In the genomic region with DNA sequence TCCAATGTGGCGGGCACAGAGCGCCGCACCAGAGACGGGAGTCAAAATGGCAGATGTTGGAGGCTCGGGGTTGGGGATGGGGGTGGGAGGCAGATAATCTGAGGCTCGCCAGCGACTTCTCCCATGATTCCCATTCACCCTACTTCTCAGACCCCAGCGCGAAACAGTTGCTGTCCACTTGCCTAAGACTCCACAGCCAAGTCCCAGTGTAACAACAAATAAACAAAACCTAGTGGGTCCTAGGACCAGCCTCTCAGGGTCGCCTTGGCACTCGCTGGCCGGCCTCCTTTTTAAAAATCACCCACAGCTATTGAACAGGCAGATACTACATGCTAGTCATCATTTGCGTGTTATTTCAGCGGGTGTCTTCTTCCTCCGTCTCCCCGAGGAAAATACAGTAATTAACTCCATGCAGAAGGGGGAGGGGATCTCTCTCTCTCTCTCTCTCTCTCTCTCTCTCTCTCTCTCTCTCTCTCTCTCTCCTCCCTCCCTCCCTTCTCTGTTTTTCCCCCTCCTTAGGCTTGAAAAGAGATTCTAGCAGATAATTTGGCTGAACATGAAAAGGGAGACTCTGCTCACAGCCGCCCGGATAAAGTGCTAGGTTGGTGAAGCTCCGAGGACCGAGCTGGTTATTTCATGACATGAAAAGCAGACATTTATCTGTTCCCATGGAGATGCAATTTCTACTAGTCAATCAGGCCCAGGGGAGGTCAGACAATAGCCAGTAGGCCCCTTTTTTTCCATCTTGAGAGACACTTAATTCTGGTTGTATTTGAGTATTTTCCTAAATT, we compare ENCODE assay signal across 8 mouse cellular contexts.
DNase-seq lines count a peak whose midpoint lies in the region; ATAC-seq and TF ChIP-seq lines count a peak whose summit lies in the region.

No protein-coding gene starts in this region.

- H3K9ac ChIP-seq in heart, embryonic 13.5 days: peak overlapping the region; percentile 79
- H3K9ac ChIP-seq in liver, embryonic 11.5 days (ENCODE audit: low read depth, low read length): peak overlapping the region; percentile 71
- H3K9ac ChIP-seq in neural tube, embryonic 15.5 days (replicated peaks): peak overlapping the region; percentile 18; the same call in 1 of the 2 replicates

- TF ChIP-seq POLR2A in bone marrow macrophage, adult 2 months (IDR thresholded peaks at IDR 0.05; ENCODE audit: borderline replicate concordance, low read depth, low read length): no peak

- DNase-seq in kidney, postnatal 4 days: peak; percentile 28 to 53
- no peak for DNase-seq in kidney, postnatal 36 days
- DNase-seq in liver, embryonic 11.5 days (ENCODE audit: low spot score): peak; percentile 55
- DNase-seq in urinary bladder, postnatal 25 days (ENCODE audit: low spot score): no peak
- DNase-seq in cerebellum, postnatal 14 days: no peak

- no peaks in the 10 kb centered on the region for H3K27me3 ChIP-seq in heart, embryonic 13.5 days (replicated peaks)
- no peaks in the 10 kb centered on the region for H3K27me3 ChIP-seq in liver, embryonic 11.5 days (replicated peaks; ENCODE audit: control insufficient read depth, insufficient read depth, low read length)
- no peaks in the 10 kb centered on the region for H3K27me3 ChIP-seq in neural tube, embryonic 15.5 days (replicated peaks)

- H3K4me1 ChIP-seq in bone marrow macrophage, adult 2 months (ENCODE audit: control insufficient read depth, insufficient read depth, low read length): peaks cover 52% of the 10 kb centered on the region
- peaks cover 59% of the 10 kb centered on the region for H3K4me1 ChIP-seq in heart, embryonic 13.5 days
- peaks cover 45% of the 10 kb centered on the region for H3K4me1 ChIP-seq in liver, embryonic 11.5 days (replicated peaks; ENCODE audit: control insufficient read depth, insufficient read depth, low read length)
- peaks cover 60% of the 10 kb centered on the region for H3K4me1 ChIP-seq in neural tube, embryonic 15.5 days

- H3K9me3 ChIP-seq in heart, embryonic 13.5 days: 0 out of 2 replicates have a peak, but pooled peaks cover 5% of the 10 kb centered on the region
- 0 out of 2 replicates have a peak, but pooled peaks cover 3% of the 10 kb centered on the region for H3K9me3 ChIP-seq in liver, embryonic 11.5 days (ENCODE audit: control insufficient read depth, low read length)
- no peaks in the 10 kb centered on the region for H3K9me3 ChIP-seq in neural tube, embryonic 15.5 days (replicated peaks)

- TF ChIP-seq CTCF in bone marrow macrophage, adult 2 months (IDR thresholded peaks at IDR 0.05; ENCODE audit: low read depth, low read length): no peak

- H3K27ac ChIP-seq in bone marrow macrophage, adult 2 months (ENCODE audit: insufficient read depth, low read depth, low read length): peak overlapping the region; percentile 87
- H3K27ac ChIP-seq in heart, embryonic 13.5 days (replicated peaks): peak overlapping the region; percentile 80
- peak overlapping the region; percentile 70 for H3K27ac ChIP-seq in liver, embryonic 11.5 days (ENCODE audit: low read depth, low read length)
- H3K27ac ChIP-seq in neural tube, embryonic 15.5 days (replicated peaks): peak overlapping the region; percentile 85

- ATAC-seq in heart, embryonic 13.5 days (ENCODE audit: extremely low read depth, insufficient number of reproducible peaks, low FRiP score, low TSS enrichment): no peak
- ATAC-seq in liver, embryonic 11.5 days (replicated peaks; ENCODE audit: low FRiP score): no peak
- no peak; the same call in 1 of the 2 replicates for ATAC-seq in neural tube, embryonic 15.5 days (ENCODE audit: low FRiP score)

- no peaks in the 10 kb centered on the region for H3K36me3 ChIP-seq in heart, embryonic 13.5 days
- no peaks in the 10 kb centered on the region for H3K36me3 ChIP-seq in liver, embryonic 11.5 days (ENCODE audit: control insufficient read depth, insufficient read depth, low read length)
- H3K36me3 ChIP-seq in neural tube, embryonic 15.5 days: no peaks in the 10 kb centered on the region

- H3K4me2 ChIP-seq in heart, embryonic 13.5 days: peak overlapping the region; percentile 77
- H3K4me2 ChIP-seq in liver, embryonic 11.5 days: peak overlapping the region; percentile 93
- H3K4me2 ChIP-seq in neural tube, embryonic 15.5 days: peak overlapping the region; percentile 66

- 3% methylated on average over 20 of the region's 20 CpGs for WGBS in heart, embryonic 13.5 days
- WGBS in liver, embryonic 11.5 days: 3% methylated on average over 20 of the region's 20 CpGs
- 3% methylated on average over 20 of the region's 20 CpGs for WGBS in neural tube, embryonic 15.5 days

- H3K4me3 ChIP-seq in bone marrow macrophage, adult 2 months (ENCODE audit: insufficient read depth, low read length): peak overlapping the region; percentile 15; the same call in 1 of the 2 replicates
- peak overlapping the region; percentile 54 for H3K4me3 ChIP-seq in heart, embryonic 13.5 days
- peak overlapping the region; percentile 48 for H3K4me3 ChIP-seq in liver, embryonic 11.5 days (ENCODE audit: low read depth, low read length)
- H3K4me3 ChIP-seq in neural tube, embryonic 15.5 days (replicated peaks): peak overlapping the region; percentile 41

Comparison
In these comparisons a context has a peak if more than half of its experiments do, and no peak if none do; other contexts are left out.
1. DNase-seq: peak in kidney, postnatal 4 days (2 of 2) and liver, embryonic 11.5 days (single experiment); none in kidney, postnatal 36 days (0 of 2), urinary bladder, postnatal 25 days (single experiment) and cerebellum, postnatal 14 days (0 of 2).
2. H3K9ac ChIP-seq: peak in every context shown above with its lines; median percentile 79 in heart, embryonic 13.5 days; 71 in liver, embryonic 11.5 days; 18 in neural tube, embryonic 15.5 days.
3. Peak in every context shown above with its lines, with median percentiles within 50 percentile points of each other: H3K27ac ChIP-seq, H3K4me3 ChIP-seq and H3K4me2 ChIP-seq.